Mouse (Mus musculus) spleen, adult 2 months (tissue): Measurements from ENCODE around the gene Drg1. TPM values are rescaled to one million over a fixed set of nuclear protein-coding genes. Genes with fewer than 3 reads are reported as not detected.

Source experiments
- DNase-seq, 2 experiments: peaks; one replicate each; pipeline versions ENCODE4 v3.0.0 to v3.0.0-alpha.2; 2012 to 2021; ENCODE audit warnings: low spot score in 2 of 2, low read depth in 1 of 2
- H3K27ac ChIP-seq: fragments of 200-500 bp; 2 replicates; pipeline ENCODE4 v1.5.1; 2012; ENCODE audit warnings: low read length, inconsistent platforms; ENCODE audit not compliant: insufficient read depth
- H3K27me3 ChIP-seq: fragments of 200-500 bp; 2 replicates; pipeline ENCODE4 v1.6.1; 2012; ENCODE audit warnings: mild to moderate bottlenecking, moderate library complexity, low read length, inconsistent platforms; ENCODE audit not compliant: control insufficient read depth, insufficient read depth
- H3K36me3 ChIP-seq: fragments of 200-500 bp; 2 replicates; pipeline ENCODE4 v1.6.1; 2012; ENCODE audit warnings: mild to moderate bottlenecking, low read length, inconsistent platforms; ENCODE audit not compliant: control insufficient read depth, insufficient read depth
- H3K4me1 ChIP-seq: fragments of 200-500 bp; 2 replicates; pipeline ENCODE4 v1.6.1; 2011; ENCODE audit warnings: inconsistent platforms; ENCODE audit not compliant: control insufficient read depth, insufficient read depth, insufficient read length
- H3K4me3 ChIP-seq: fragments of 200-500 bp; 2 replicates; pipeline ENCODE4 v1.5.1; 2011; ENCODE audit warnings: mild to moderate bottlenecking, inconsistent platforms; ENCODE audit not compliant: insufficient read depth, insufficient read length; ENCODE audit errors: extremely low read depth
- CTCF ChIP-seq: fragments of 200-500 bp; IDR thresholded peaks from 2 replicates; pipeline ENCODE4 v1.5.1; 2011; ENCODE audit warnings: mild to moderate bottlenecking, inconsistent platforms; ENCODE audit not compliant: insufficient read depth, insufficient read length, insufficient replicate concordance; ENCODE audit errors: extremely low read depth
- POLR2A ChIP-seq: fragments of 200-500 bp; IDR thresholded peaks from 2 replicates; pipeline ENCODE4 v1.6.1; 2011; ENCODE audit warnings: low read depth, low read length, inconsistent platforms
- WGBS: fragments of 180-500 bp; shearing (Covaris S2); methylation state at CpG from one replicate; pipeline ENCODE4 v1.1.7; 2018; 5-methylcytosine and 5-hydroxymethylcytosine counted together
- polyA plus RNA-seq: library from polyadenylated mRNA; depleted of rRNA; stranded (reverse); fragments of >200 nt; gene quantifications from 2 replicates; pipeline ENCODE4 v1.2.3, GENCODE M21; 2012

Gene Drg1
- polyA plus RNA-seq, 1 experiment = 11.1 TPM

DNA sequence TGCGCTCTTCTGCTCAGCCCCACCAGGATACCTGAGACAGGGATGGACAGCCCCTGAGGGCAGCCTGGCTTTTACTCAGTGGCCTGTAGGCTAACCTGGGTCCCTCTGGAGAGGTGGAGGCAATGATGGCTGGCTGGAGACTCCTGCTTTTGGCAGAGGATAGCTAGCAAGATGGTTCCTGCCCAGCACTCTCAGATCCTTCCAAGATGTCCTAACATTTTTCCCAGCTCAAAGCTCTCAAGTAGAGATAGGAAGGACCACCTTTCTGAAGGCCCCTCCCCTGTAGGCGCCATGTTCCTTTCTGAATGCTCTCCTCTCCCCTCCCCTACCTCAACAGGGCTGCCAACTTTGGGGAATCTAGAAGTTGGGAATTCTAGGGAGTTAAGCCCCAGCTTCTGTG lies 28.4 kb upstream of the Drg1 start:
- Histone ChIP-seq H3K27me3 (no peaks in the 10 kb centered on the region), H3K4me1 (peaks cover 14% of the 10 kb centered on the region; the same call in 1 of the 2 replicates), H3K36me3 (peaks cover 31% of the 10 kb centered on the region), H3K4me3 (no peak overlapping the region), H3K27ac (no peak overlapping the region)
- no peak for TF ChIP-seq CTCF
- TF ChIP-seq POLR2A = no peak
- no peak for DNase-seq
- WGBS = 100% methylated on average over 2 of the region's 2 CpGs

DNA sequence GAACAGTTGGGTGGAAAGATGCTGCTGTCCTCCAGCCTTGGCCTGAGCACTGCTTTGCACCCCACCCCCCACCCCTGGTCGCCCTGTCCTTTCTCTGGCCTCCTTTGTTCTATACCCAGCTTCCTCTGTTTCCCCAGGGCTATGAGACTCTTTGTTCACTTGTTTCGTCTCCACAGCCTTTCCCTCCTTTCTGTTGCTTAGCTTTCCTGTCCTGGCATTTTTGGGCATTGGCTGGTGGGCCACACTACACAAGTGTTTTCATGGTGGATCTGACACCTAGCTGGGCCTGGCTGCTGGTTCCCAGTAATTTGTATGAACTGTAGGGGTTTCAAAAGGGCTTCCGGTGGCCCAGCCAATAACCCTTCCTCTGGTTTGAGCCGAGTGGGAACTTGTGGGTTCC lies 27.1 kb upstream of the Drg1 start:
- H3K27ac ChIP-seq = no peak overlapping the region
- TF ChIP-seq CTCF (no peak), POLR2A (no peak)
- H3K27me3 ChIP-seq = no peaks in the 10 kb centered on the region
- WGBS = 32% methylated on average over 4 of the region's 4 CpGs
- H3K4me3 ChIP-seq = no peak overlapping the region
- DNase-seq = no peak
- H3K36me3 ChIP-seq = peaks cover 25% of the 10 kb centered on the region
- H3K4me1 ChIP-seq = peaks cover 14% of the 10 kb centered on the region; the same call in 1 of the 2 replicates

DNA sequence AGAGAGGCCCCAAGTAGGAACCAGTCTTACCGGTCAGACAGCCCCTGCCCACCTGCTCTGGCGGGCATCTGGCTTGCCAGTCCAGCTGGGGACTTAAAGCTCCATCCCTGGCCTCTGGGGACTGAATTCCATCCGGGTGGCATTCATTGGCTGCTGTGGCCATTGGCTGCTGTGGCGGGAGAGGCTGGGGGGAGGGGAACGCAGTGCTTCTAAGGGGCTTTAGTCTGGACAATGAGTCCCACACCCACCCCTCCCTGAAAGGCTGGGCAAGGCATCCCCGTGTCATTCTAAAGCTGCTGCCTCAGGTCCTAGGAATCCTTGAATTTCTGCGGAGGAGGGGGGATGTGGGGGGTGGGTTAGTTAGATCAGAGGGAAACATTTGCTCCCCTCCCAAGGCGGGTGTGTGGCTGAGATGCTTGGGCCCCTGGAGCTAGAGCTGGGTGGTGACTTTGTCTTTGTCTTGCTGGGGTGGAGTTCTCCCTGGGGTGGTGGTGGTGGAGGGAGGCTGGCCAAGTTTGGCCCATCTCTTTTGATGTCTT lies 26.6 kb upstream of the Drg1 start:
- Histone ChIP-seq H3K27me3 (no peaks in the 10 kb centered on the region), H3K4me1 (peaks cover 14% of the 10 kb centered on the region; the same call in 1 of the 2 replicates), H3K4me3 (no peak overlapping the region), H3K27ac (no peak overlapping the region), H3K36me3 (peaks cover 25% of the 10 kb centered on the region)
- 14% methylated on average over 8 of the region's 8 CpGs for WGBS
- DNase-seq = no peak
- TF ChIP-seq CTCF = no peak
- TF ChIP-seq POLR2A = no peak

DNA sequence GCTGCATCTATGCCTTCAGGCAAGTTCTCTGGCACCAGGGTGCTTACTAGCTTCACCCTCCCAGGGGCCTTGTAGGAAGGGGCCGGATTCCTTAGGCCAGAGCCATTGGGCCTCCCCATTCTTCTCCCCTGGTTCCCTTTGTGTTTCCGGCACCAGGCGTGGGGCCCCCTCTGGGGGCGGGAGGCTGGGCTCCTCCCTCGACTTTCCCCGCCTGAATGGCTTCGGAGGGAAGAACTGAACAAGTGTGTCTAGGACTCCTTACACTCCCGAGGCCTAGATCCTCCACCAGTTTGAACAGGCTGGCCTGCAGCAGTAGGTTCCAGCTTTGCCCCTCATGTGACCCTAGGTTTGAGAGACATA lies 25.8 kb upstream of the Drg1 start:
- Histone ChIP-seq H3K27ac (peak overlapping the region; percentile 56), H3K4me3 (peak overlapping the region; percentile 96; the same call in 1 of the 2 replicates), H3K4me1 (peaks cover 11% of the 10 kb centered on the region; the same call in 1 of the 2 replicates), H3K27me3 (no peaks in the 10 kb centered on the region), H3K36me3 (peaks cover 22% of the 10 kb centered on the region)
- TF ChIP-seq POLR2A (no peak), CTCF (no peak)
- WGBS = 2% methylated on average over 8 of the region's 8 CpGs
- peak in 1 of 2 experiments; percentile 47 for DNase-seq

DNA sequence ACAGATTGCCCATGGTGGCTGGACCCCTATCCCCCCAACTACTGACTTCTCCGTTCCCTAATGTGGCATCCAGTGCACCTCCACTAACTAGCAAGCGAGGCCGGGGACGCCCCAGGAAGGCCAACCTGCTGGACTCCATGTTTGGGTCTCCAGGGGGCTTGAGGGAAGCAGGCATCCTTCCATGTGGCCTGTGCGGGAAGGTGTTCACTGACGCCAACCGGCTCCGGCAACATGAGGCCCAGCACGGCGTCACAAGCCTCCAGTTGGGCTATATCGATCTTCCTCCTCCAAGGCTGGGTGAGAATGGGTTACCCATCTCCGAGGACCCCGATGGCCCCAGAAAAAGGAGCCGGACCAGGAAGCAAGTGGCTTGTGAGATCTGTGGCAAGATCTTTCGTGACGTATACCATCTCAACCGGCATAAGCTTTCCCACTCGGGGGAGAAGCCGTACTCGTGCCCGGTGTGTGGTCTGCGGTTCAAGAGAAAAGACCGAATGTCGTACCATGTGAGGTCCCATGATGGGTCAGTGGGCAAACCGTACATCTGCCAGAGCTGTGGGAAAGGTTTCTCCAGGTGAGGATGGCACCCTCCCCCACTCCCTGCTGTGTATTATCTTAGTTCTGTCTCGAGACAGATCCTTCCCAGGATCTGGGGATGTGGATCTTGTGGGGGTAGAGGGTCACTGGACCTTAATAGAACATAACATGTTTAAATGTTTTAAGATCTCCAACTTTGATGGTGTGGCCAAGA lies 25.3 kb upstream of the Drg1 start:
- no peak for DNase-seq
- H3K36me3 ChIP-seq = peaks cover 19% of the 10 kb centered on the region
- peaks cover 11% of the 10 kb centered on the region; the same call in 1 of the 2 replicates for H3K4me1 ChIP-seq
- peak overlapping the region; percentile 56 for H3K27ac ChIP-seq
- TF ChIP-seq POLR2A (no peak), CTCF (no peak)
- WGBS = 5% methylated on average over 26 of the region's 26 CpGs
- H3K4me3 ChIP-seq = peak overlapping the region; percentile 96
- no peaks in the 10 kb centered on the region for H3K27me3 ChIP-seq

DNA sequence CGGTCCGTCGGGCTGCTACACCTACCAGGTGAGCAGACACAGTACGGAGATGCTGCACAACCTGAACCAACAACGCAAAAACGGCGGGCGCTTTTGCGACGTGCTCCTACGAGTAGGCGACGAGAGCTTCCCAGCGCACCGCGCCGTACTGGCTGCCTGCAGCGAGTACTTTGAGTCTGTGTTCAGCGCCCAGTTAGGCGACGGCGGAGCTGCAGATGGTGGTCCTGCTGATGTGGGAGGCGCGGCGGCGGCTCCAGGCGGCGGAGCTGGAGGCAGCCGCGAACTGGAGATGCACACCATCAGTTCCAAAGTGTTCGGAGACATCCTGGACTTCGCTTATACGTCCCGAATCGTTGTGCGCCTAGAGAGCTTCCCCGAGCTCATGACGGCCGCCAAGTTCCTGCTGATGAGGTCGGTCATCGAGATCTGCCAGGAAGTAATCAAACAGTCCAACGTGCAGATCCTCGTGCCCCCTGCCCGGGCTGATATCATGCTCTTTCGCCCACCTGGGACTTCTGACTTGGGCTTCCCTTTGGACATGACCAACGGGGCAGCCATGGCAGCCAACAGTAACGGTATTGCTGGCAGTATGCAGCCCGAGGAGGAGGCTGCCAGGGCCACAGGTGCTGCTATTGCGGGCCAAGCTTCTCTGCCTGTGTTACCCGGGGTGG lies 24.6 kb upstream of the Drg1 start:
- peaks cover 11% of the 10 kb centered on the region; the same call in 1 of the 2 replicates for H3K4me1 ChIP-seq

More for the DNA sequence above, 24.6 kb upstream of the Drg1 start:
- Histone ChIP-seq H3K4me3 (peak overlapping the region; percentile 96), H3K36me3 (peaks cover 18% of the 10 kb centered on the region), H3K27ac (peak overlapping the region; percentile 56), H3K27me3 (no peaks in the 10 kb centered on the region)
- no peak for TF ChIP-seq POLR2A
- TF ChIP-seq CTCF = no peak
- peak in 1 of 2 experiments; percentile 31 for DNase-seq
- WGBS = 1% methylated on average over 50 of the region's 50 CpGs
